Comparison of ENCODE assay signal across 9 mouse cellular contexts in genomic region chr1:73962049-73962448, GRCm38 (mm10).
DNase-seq lines count a peak whose midpoint lies in the region; ATAC-seq lines count a peak whose summit lies in the region.
"Had no signal": no experiment of that assay in that cellular context is flagged by ENCODE, and none has a peak within 500 bp of the region (broad histone marks: within the 10 kb centered on the region; RNA-seq: fewer than 3 reads in every experiment).

No protein-coding gene starts in this region.

- H3K9ac ChIP-seq in hindbrain, embryonic 13.5 days: peak overlapping the region; percentile 58; the same call in 1 of the 2 replicates
- no peak overlapping the region for H3K9ac ChIP-seq in hindbrain, embryonic 11.5 days (ENCODE audit: low read depth, low read length)
- peak overlapping the region; percentile 53 for H3K9ac ChIP-seq in embryonic facial prominence, embryonic 14.5 days (ENCODE audit: low read depth, low read length)
- peak overlapping the region; percentile 90 for H3K9ac ChIP-seq in heart, embryonic 13.5 days

- H3K9me3 ChIP-seq in hindbrain, embryonic 13.5 days: no peaks in the 10 kb centered on the region
- H3K9me3 ChIP-seq in hindbrain, embryonic 11.5 days (ENCODE audit: control insufficient read depth, low read length): no peaks in the 10 kb centered on the region
- H3K9me3 ChIP-seq in embryonic facial prominence, embryonic 14.5 days (ENCODE audit: control insufficient read depth, low read length): no peaks in the 10 kb centered on the region
- H3K9me3 ChIP-seq in heart, embryonic 13.5 days: no peaks in the 10 kb centered on the region

- DNase-seq in hindbrain, embryonic 11.5 days (ENCODE audit: low spot score): no peak
- DNase-seq in embryonic facial prominence, embryonic 14.5 days (ENCODE audit: low spot score): no peak
- DNase-seq in lung, postnatal 10 days: peak; percentile 62
- DNase-seq in retina, embryonic 14.5 days (ENCODE audit: low spot score): no peak
- no peak for DNase-seq in thymus, postnatal 10 days (ENCODE audit: low spot score in 2 of 2)

- H3K4me2 ChIP-seq in hindbrain, embryonic 13.5 days: peak overlapping the region; percentile 45
- no peak overlapping the region for H3K4me2 ChIP-seq in hindbrain, embryonic 11.5 days (replicated peaks; ENCODE audit: low read depth, low read length)
- peak overlapping the region; percentile 46 for H3K4me2 ChIP-seq in embryonic facial prominence, embryonic 14.5 days (ENCODE audit: low read depth, low read length)
- H3K4me2 ChIP-seq in heart, embryonic 13.5 days: peak overlapping the region; percentile 80

- peaks cover 28% of the 10 kb centered on the region for H3K4me1 ChIP-seq in hindbrain, embryonic 13.5 days (replicated peaks)
- no peaks in the 10 kb centered on the region; the same call in 1 of the 2 replicates for H3K4me1 ChIP-seq in hindbrain, embryonic 11.5 days (replicated peaks; ENCODE audit: control insufficient read depth, insufficient read depth, low read length)
- peaks cover 25% of the 10 kb centered on the region for H3K4me1 ChIP-seq in embryonic facial prominence, embryonic 14.5 days (ENCODE audit: control insufficient read depth, insufficient read depth, low read length)
- peaks cover 98% of the 10 kb centered on the region for H3K4me1 ChIP-seq in heart, embryonic 13.5 days

- ATAC-seq in hindbrain, embryonic 13.5 days (ENCODE audit: low FRiP score): no peak
- ATAC-seq in hindbrain, embryonic 11.5 days (ENCODE audit: low FRiP score): no peak
- ATAC-seq in embryonic facial prominence, embryonic 14.5 days (ENCODE audit: low read depth): no peak
- ATAC-seq in heart, embryonic 13.5 days (ENCODE audit: extremely low read depth, insufficient number of reproducible peaks, low FRiP score, low TSS enrichment): no peak
- ATAC-seq in megakaryocyte progenitor cell, adult 5-6 weeks (replicated peaks; ENCODE audit: poor library complexity): no peak

- 89% methylated on average over 5 of the region's 5 CpGs for WGBS in hindbrain, embryonic 13.5 days
- WGBS in hindbrain, embryonic 11.5 days: 91% methylated on average over 5 of the region's 5 CpGs
- WGBS in embryonic facial prominence, embryonic 14.5 days: 89% methylated on average over 5 of the region's 5 CpGs
- 47% methylated on average over 5 of the region's 5 CpGs for WGBS in heart, embryonic 13.5 days

- no peaks in the 10 kb centered on the region for H3K36me3 ChIP-seq in hindbrain, embryonic 13.5 days
- no peaks in the 10 kb centered on the region for H3K36me3 ChIP-seq in hindbrain, embryonic 11.5 days (ENCODE audit: control insufficient read depth, insufficient read depth, low read length)
- no peaks in the 10 kb centered on the region for H3K36me3 ChIP-seq in embryonic facial prominence, embryonic 14.5 days (ENCODE audit: control insufficient read depth, insufficient read depth, low read length)
- peaks cover 26% of the 10 kb centered on the region for H3K36me3 ChIP-seq in heart, embryonic 13.5 days

- H3K27ac ChIP-seq in hindbrain, embryonic 13.5 days: peak overlapping the region; percentile 78; the same call in 1 of the 2 replicates
- H3K27ac ChIP-seq in hindbrain, embryonic 11.5 days (ENCODE audit: low read depth, low read length): no peak overlapping the region
- H3K27ac ChIP-seq in embryonic facial prominence, embryonic 14.5 days (replicated peaks; ENCODE audit: low read depth, low read length): peak overlapping the region; percentile 91; the same call in 1 of the 2 replicates
- peak overlapping the region; percentile 100 for H3K27ac ChIP-seq in heart, embryonic 13.5 days (replicated peaks)
- H3K27ac ChIP-seq: macrophage had no signal

- H3K4me3 ChIP-seq in hindbrain, embryonic 13.5 days: no peak overlapping the region
- no peak overlapping the region for H3K4me3 ChIP-seq in hindbrain, embryonic 11.5 days (ENCODE audit: low read depth, low read length)
- no peak overlapping the region for H3K4me3 ChIP-seq in embryonic facial prominence, embryonic 14.5 days (ENCODE audit: low read depth, low read length)
- peak overlapping the region; percentile 64 for H3K4me3 ChIP-seq in heart, embryonic 13.5 days

- H3K27me3 ChIP-seq in hindbrain, embryonic 13.5 days: no peaks in the 10 kb centered on the region
- H3K27me3 ChIP-seq in hindbrain, embryonic 11.5 days (ENCODE audit: control insufficient read depth, insufficient read depth, low read length): no peaks in the 10 kb centered on the region
- H3K27me3 ChIP-seq in embryonic facial prominence, embryonic 14.5 days (replicated peaks; ENCODE audit: control insufficient read depth, insufficient read depth, low read length): no peaks in the 10 kb centered on the region
- no peaks in the 10 kb centered on the region for H3K27me3 ChIP-seq in heart, embryonic 13.5 days (replicated peaks)
